Mouse (Mus musculus): ENCODE results near the gene Paqr3.

Gene Paqr3

GRCm38 (mm10) chr5:97111207-97111910 lies at the start of gene Paqr3:
TSS of gene Paqr3 (minus strand) at chr5:97111596.
- peak; percentile 93 to 97 for DNase-seq (ENCODE audit: low spot score in 2 of 2)

- DNase-seq (ENCODE audit: low spot score in 2 of 2) = no peak
Measured at GRCm38 (mm10) chr5:97154688-97155087, 43.3 kb upstream of the Paqr3 start.

GRCm38 (mm10) chr5:97135331-97135730 lies 23.9 kb upstream of the Paqr3 start:
- no peak for DNase-seq (ENCODE audit: low spot score in 2 of 2)

GRCm38 (mm10) chr5:97129589-97129988 lies 18.2 kb upstream of the Paqr3 start:
- DNase-seq (ENCODE audit: low spot score in 2 of 2) = no peak

- peak in 1 of 2 experiments; percentile 80 for DNase-seq (ENCODE audit: low spot score in 2 of 2)
Measured at GRCm38 (mm10) chr5:97128242-97129226, 17.1 kb upstream of the Paqr3 start.

- DNase-seq (ENCODE audit: low spot score in 2 of 2) = no peak
Measured at GRCm38 (mm10) chr5:97127284-97127683, 15.9 kb upstream of the Paqr3 start.

- DNase-seq (ENCODE audit: low spot score in 2 of 2) = peak in 1 of 2 experiments; percentile 42
Measured at GRCm38 (mm10) chr5:97126005-97126404, 14.6 kb upstream of the Paqr3 start.

- no peak for DNase-seq (ENCODE audit: low spot score in 2 of 2)
Measured at GRCm38 (mm10) chr5:97125459-97125970, 14.1 kb upstream of the Paqr3 start.

- no peak for DNase-seq (ENCODE audit: low spot score in 2 of 2)
Measured at GRCm38 (mm10) chr5:97124977-97125376, 13.6 kb upstream of the Paqr3 start.

- DNase-seq (ENCODE audit: low spot score in 2 of 2) = peak in 1 of 2 experiments; percentile 29
Measured at GRCm38 (mm10) chr5:97110697-97111096, 699 bp downstream of the Paqr3 start.

GRCm38 (mm10) chr5:97110133-97110532 lies 1.3 kb downstream of the Paqr3 start:
- DNase-seq (ENCODE audit: low spot score in 2 of 2) = no peak

- no peak for DNase-seq (ENCODE audit: low spot score in 2 of 2)
Measured at GRCm38 (mm10) chr5:97108333-97108732, 3.1 kb downstream of the Paqr3 start.

- DNase-seq (ENCODE audit: low spot score in 2 of 2) = no peak
Measured at GRCm38 (mm10) chr5:97099954-97100353, 11.4 kb downstream of the Paqr3 start.

GRCm38 (mm10) chr5:97097631-97098041 lies 13.8 kb downstream of the Paqr3 start:
- no peak for DNase-seq (ENCODE audit: low spot score in 2 of 2)

GRCm38 (mm10) chr5:97095335-97095734 lies 16.1 kb downstream of the Paqr3 start:
- DNase-seq (ENCODE audit: low spot score in 2 of 2) = no peak

GRCm38 (mm10) chr5:97092970-97093369 lies 18.4 kb downstream of the Paqr3 start:
- no peak for DNase-seq (ENCODE audit: low spot score in 2 of 2)

- no peak for DNase-seq (ENCODE audit: low spot score in 2 of 2)
Measured at GRCm38 (mm10) chr5:97090034-97090784, 21.2 kb downstream of the Paqr3 start.

- no peak for DNase-seq (ENCODE audit: low spot score in 2 of 2)
Measured at GRCm38 (mm10) chr5:97089426-97089825, 22.0 kb downstream of the Paqr3 start.

GRCm38 (mm10) chr5:97088231-97088630 lies 23.2 kb downstream of the Paqr3 start:
- DNase-seq (ENCODE audit: low spot score in 2 of 2) = no peak

- DNase-seq (ENCODE audit: low spot score in 2 of 2) = no peak
Measured at GRCm38 (mm10) chr5:97087746-97088145, 23.6 kb downstream of the Paqr3 start.

GRCm38 (mm10) chr5:97087030-97087630 lies 24.3 kb downstream of the Paqr3 start:
- DNase-seq (ENCODE audit: low spot score in 2 of 2) = no peak

All from left cerebral cortex, adult 9 months (tissue).